Mouse (Mus musculus) E14TG2a.4 (cell line): ENCODE measurements around the gene Ptprn2.

Experiments
- CTCF ChIP-seq: conservative IDR thresholded peaks from 2 replicates; pipeline ENCODE4 v1.5.1; 2014; ENCODE audit warnings: low read length
- POU5F1 ChIP-seq: IDR thresholded peaks from 2 replicates; pipeline ENCODE4 v1.6.1; 2014; ENCODE audit warnings: low read length, borderline replicate concordance

- TF ChIP-seq CTCF, result no peak
- TF ChIP-seq POU5F1, result no peak
Observed at GRCm38 (mm10) chr12:116574720-116575119, 89.2 kb downstream of the Ptprn2 start.
